Mouse (Mus musculus): ENCODE data around the gene Skiv2l. TPM values are rescaled to one million over a fixed set of nuclear protein-coding genes. Genes with fewer than 3 reads are reported as not detected.

The Skiv2l gene
- polyA plus RNA-seq, 1 experiment, result 12.7 TPM

- H3K27ac ChIP-seq (ENCODE audit: insufficient read depth, low read length), result no peak within 1 kb of the TSS
- H3K27me3 ChIP-seq (ENCODE audit: control insufficient read depth, insufficient read depth, low read length, poor library complexity, severe bottlenecking), result no peaks in the 10 kb centered on the region
- no peaks in the 10 kb centered on the region for H3K4me1 ChIP-seq (ENCODE audit: control insufficient read depth, insufficient read depth, low read length)
- H3K9ac ChIP-seq (ENCODE audit: low read depth, poor library complexity, severe bottlenecking), result no peak within 1 kb of the TSS
- H3K9me3 ChIP-seq (replicated peaks; ENCODE audit: control insufficient read depth, insufficient read depth, low read length, poor library complexity, severe bottlenecking), result no peaks in the 10 kb centered on the region
- no peaks in the 10 kb centered on the region for H3K36me3 ChIP-seq (ENCODE audit: control insufficient read depth, insufficient read depth, low read length, poor library complexity, severe bottlenecking)
- TF ChIP-seq CTCF (IDR thresholded peaks at IDR 0.05; ENCODE audit: low read depth, low read length) (no peak), EP300 (IDR thresholded peaks at IDR 0.05; ENCODE audit: insufficient read depth, low read depth, low read length) (no peak), POLR2A (IDR thresholded peaks at IDR 0.05; ENCODE audit: insufficient read depth, low read length) (no peak)
- H3K4me3 ChIP-seq (ENCODE audit: low read depth, low read length), result no peak within 1 kb of the TSS
Observed at GRCm38 (mm10) chr17:34862416-34863081, 12.5 kb upstream of the Skiv2l start, which contains the start of gene Cfb. Cfb (minus strand) TSS chr17:34862518.

GRCm38 (mm10) chr17:34861704-34862415 lies 11.8 kb upstream of the Skiv2l start:
- Histone ChIP-seq H3K4me3 (ENCODE audit: low read depth, low read length) (no peak overlapping the region), H3K4me1 (ENCODE audit: control insufficient read depth, insufficient read depth, low read length) (no peaks in the 10 kb centered on the region), H3K36me3 (ENCODE audit: control insufficient read depth, insufficient read depth, low read length, poor library complexity, severe bottlenecking) (no peaks in the 10 kb centered on the region), H3K9ac (ENCODE audit: low read depth, poor library complexity, severe bottlenecking) (no peak overlapping the region), H3K9me3 (replicated peaks; ENCODE audit: control insufficient read depth, insufficient read depth, low read length, poor library complexity, severe bottlenecking) (no peaks in the 10 kb centered on the region), H3K27me3 (ENCODE audit: control insufficient read depth, insufficient read depth, low read length, poor library complexity, severe bottlenecking) (no peaks in the 10 kb centered on the region), H3K27ac (ENCODE audit: insufficient read depth, low read length) (no peak overlapping the region)
- TF ChIP-seq POLR2A (IDR thresholded peaks at IDR 0.05; ENCODE audit: insufficient read depth, low read length) (no peak), EP300 (IDR thresholded peaks at IDR 0.05; ENCODE audit: insufficient read depth, low read depth, low read length) (no peak), CTCF (IDR thresholded peaks at IDR 0.05; ENCODE audit: low read depth, low read length) (no peak)

- TF ChIP-seq EP300 (IDR thresholded peaks at IDR 0.05; ENCODE audit: insufficient read depth, low read depth, low read length) (no peak), POLR2A (IDR thresholded peaks at IDR 0.05; ENCODE audit: insufficient read depth, low read length) (no peak), CTCF (IDR thresholded peaks at IDR 0.05; ENCODE audit: low read depth, low read length) (no peak)
Observed at GRCm38 (mm10) chr17:34860514-34860913, 10.5 kb upstream of the Skiv2l start.

DNA sequence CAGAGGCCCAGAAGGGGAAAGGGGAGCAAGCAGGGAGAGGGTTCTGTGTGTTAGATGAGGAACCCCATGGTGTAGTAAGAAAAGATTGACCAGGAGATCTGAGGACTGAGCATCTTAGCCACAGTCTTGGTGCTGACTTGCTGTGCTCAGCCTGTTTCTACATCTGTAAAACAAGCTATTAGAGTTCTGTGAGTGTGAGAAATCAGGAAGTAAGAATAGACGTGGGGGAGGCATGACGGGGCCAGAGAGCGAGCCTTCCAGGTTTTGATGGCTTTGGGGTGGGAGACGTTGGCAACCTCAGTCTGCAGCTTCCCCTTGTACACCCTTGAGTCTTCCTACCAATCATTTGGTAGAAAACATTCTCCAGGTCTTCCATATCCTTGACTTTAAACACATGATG lies 8.7 kb upstream of the Skiv2l start:
- no peak overlapping the region for H3K27ac ChIP-seq (ENCODE audit: insufficient read depth, low read length)
- H3K9ac ChIP-seq (ENCODE audit: low read depth, poor library complexity, severe bottlenecking), result no peak overlapping the region
- H3K9me3 ChIP-seq (replicated peaks; ENCODE audit: control insufficient read depth, insufficient read depth, low read length, poor library complexity, severe bottlenecking), result no peaks in the 10 kb centered on the region
- TF ChIP-seq CTCF (IDR thresholded peaks at IDR 0.05; ENCODE audit: low read depth, low read length) (no peak), POLR2A (IDR thresholded peaks at IDR 0.05; ENCODE audit: insufficient read depth, low read length) (no peak), EP300 (IDR thresholded peaks at IDR 0.05; ENCODE audit: insufficient read depth, low read depth, low read length) (no peak)
- no peaks in the 10 kb centered on the region for H3K27me3 ChIP-seq (ENCODE audit: control insufficient read depth, insufficient read depth, low read length, poor library complexity, severe bottlenecking)
- no peaks in the 10 kb centered on the region for H3K4me1 ChIP-seq (ENCODE audit: control insufficient read depth, insufficient read depth, low read length)
- peaks cover 17% of the 10 kb centered on the region for H3K36me3 ChIP-seq (ENCODE audit: control insufficient read depth, insufficient read depth, low read length, poor library complexity, severe bottlenecking)
- H3K4me3 ChIP-seq (ENCODE audit: low read depth, low read length), result no peak overlapping the region

More at GRCm38 (mm10) chr17:34860514-34860913, 10.5 kb upstream of the Skiv2l start:
- H3K9me3 ChIP-seq (replicated peaks; ENCODE audit: control insufficient read depth, insufficient read depth, low read length, poor library complexity, severe bottlenecking), result no peaks in the 10 kb centered on the region
- no peak overlapping the region for H3K9ac ChIP-seq (ENCODE audit: low read depth, poor library complexity, severe bottlenecking)
- no peaks in the 10 kb centered on the region for H3K27me3 ChIP-seq (ENCODE audit: control insufficient read depth, insufficient read depth, low read length, poor library complexity, severe bottlenecking)
- H3K4me3 ChIP-seq (ENCODE audit: low read depth, low read length), result no peak overlapping the region
- peaks cover 9% of the 10 kb centered on the region for H3K36me3 ChIP-seq (ENCODE audit: control insufficient read depth, insufficient read depth, low read length, poor library complexity, severe bottlenecking)
- H3K4me1 ChIP-seq (ENCODE audit: control insufficient read depth, insufficient read depth, low read length), result no peaks in the 10 kb centered on the region
- no peak overlapping the region for H3K27ac ChIP-seq (ENCODE audit: insufficient read depth, low read length)

- Histone ChIP-seq H3K36me3 (ENCODE audit: control insufficient read depth, insufficient read depth, low read length, poor library complexity, severe bottlenecking) (peaks cover 19% of the 10 kb centered on the region), H3K4me1 (ENCODE audit: control insufficient read depth, insufficient read depth, low read length) (no peaks in the 10 kb centered on the region)
Observed at GRCm38 (mm10) chr17:34855825-34856224, 5.8 kb upstream of the Skiv2l start.

GRCm38 (mm10) chr17:34854761-34855160 lies 4.8 kb upstream of the Skiv2l start:
- H3K27me3 ChIP-seq (ENCODE audit: control insufficient read depth, insufficient read depth, low read length, poor library complexity, severe bottlenecking), result no peaks in the 10 kb centered on the region
- TF ChIP-seq CTCF (IDR thresholded peaks at IDR 0.05; ENCODE audit: low read depth, low read length), result no peak
- no peak for TF ChIP-seq EP300 (IDR thresholded peaks at IDR 0.05; ENCODE audit: insufficient read depth, low read depth, low read length)
- TF ChIP-seq POLR2A (IDR thresholded peaks at IDR 0.05; ENCODE audit: insufficient read depth, low read length), result no peak
- H3K36me3 ChIP-seq (ENCODE audit: control insufficient read depth, insufficient read depth, low read length, poor library complexity, severe bottlenecking), result peaks cover 19% of the 10 kb centered on the region
- H3K27ac ChIP-seq (ENCODE audit: insufficient read depth, low read length), result no peak overlapping the region
- H3K9me3 ChIP-seq (replicated peaks; ENCODE audit: control insufficient read depth, insufficient read depth, low read length, poor library complexity, severe bottlenecking), result no peaks in the 10 kb centered on the region
- H3K4me1 ChIP-seq (ENCODE audit: control insufficient read depth, insufficient read depth, low read length), result no peaks in the 10 kb centered on the region
- H3K9ac ChIP-seq (ENCODE audit: low read depth, poor library complexity, severe bottlenecking), result no peak overlapping the region
- H3K4me3 ChIP-seq (ENCODE audit: low read depth, low read length), result no peak overlapping the region

More at GRCm38 (mm10) chr17:34855825-34856224, 5.8 kb upstream of the Skiv2l start:
- no peak overlapping the region for H3K4me3 ChIP-seq (ENCODE audit: low read depth, low read length)
- H3K9me3 ChIP-seq (replicated peaks; ENCODE audit: control insufficient read depth, insufficient read depth, low read length, poor library complexity, severe bottlenecking), result no peaks in the 10 kb centered on the region
- H3K27ac ChIP-seq (ENCODE audit: insufficient read depth, low read length), result no peak overlapping the region
- H3K27me3 ChIP-seq (ENCODE audit: control insufficient read depth, insufficient read depth, low read length, poor library complexity, severe bottlenecking), result no peaks in the 10 kb centered on the region
- TF ChIP-seq EP300 (IDR thresholded peaks at IDR 0.05; ENCODE audit: insufficient read depth, low read depth, low read length) (no peak), POLR2A (IDR thresholded peaks at IDR 0.05; ENCODE audit: insufficient read depth, low read length) (no peak), CTCF (IDR thresholded peaks at IDR 0.05; ENCODE audit: low read depth, low read length) (peak; percentile 79)
- no peak overlapping the region for H3K9ac ChIP-seq (ENCODE audit: low read depth, poor library complexity, severe bottlenecking)

Data from ES-Bruce4 (cell line).